Mouse (Mus musculus) kidney, adult 2 months (tissue): ENCODE measurements around the gene Aloxe3. TPM values are rescaled to one million over a fixed set of nuclear protein-coding genes. Genes with fewer than 3 reads are reported as not detected.

ENCODE experiments used
- DNase-seq: peaks from one replicate; pipeline ENCODE4 v3.0.0; 2021
- H3K27ac ChIP-seq: fragments of 200-500 bp; 2 replicates; pipeline ENCODE4 v1.5.1; 2012; ENCODE audit warnings: low read depth, low read length, control low read depth, inconsistent platforms; ENCODE audit not compliant: insufficient read depth
- H3K27me3 ChIP-seq: fragments of 200-500 bp; replicated peaks from 2 replicates; pipeline ENCODE4 v1.6.1; 2012; ENCODE audit warnings: mild to moderate bottlenecking, moderate library complexity, low read length, inconsistent platforms; ENCODE audit not compliant: control insufficient read depth, insufficient read depth
- H3K36me3 ChIP-seq: fragments of 200-500 bp; 2 replicates; pipeline ENCODE4 v1.6.1; 2012; ENCODE audit warnings: mild to moderate bottlenecking, moderate library complexity, low read length, inconsistent platforms; ENCODE audit not compliant: control insufficient read depth, insufficient read depth
- H3K4me1 ChIP-seq: fragments of 200-500 bp; 2 replicates; pipeline ENCODE4 v1.6.1; 2011; ENCODE audit warnings: low read length; ENCODE audit not compliant: control insufficient read depth, insufficient read depth
- H3K4me3 ChIP-seq: fragments of 200-500 bp; 2 replicates; pipeline ENCODE4 v1.5.1; 2011; ENCODE audit warnings: mild to moderate bottlenecking, low read depth, low read length, control low read depth; ENCODE audit not compliant: insufficient read depth
- CTCF ChIP-seq: fragments of 200-500 bp; conservative IDR thresholded peaks from 2 replicates; pipeline ENCODE4 v1.5.1; 2011; ENCODE audit warnings: low read depth, mild to moderate bottlenecking, control low read depth, low read length, moderate library complexity, mixed read lengths; ENCODE audit not compliant: insufficient read depth, insufficient read length
- POLR2A ChIP-seq: fragments of 200-500 bp; IDR thresholded peaks from one replicate; pipeline ENCODE4 v1.6.1; 2011; ENCODE audit warnings: low read depth, low read length, control low read depth
- WGBS: fragments of 180-500 bp; shearing (Covaris S2); methylation state at CpG from one replicate; pipeline ENCODE4 v1.1.7; 2018; 5-methylcytosine and 5-hydroxymethylcytosine counted together
- polyA plus RNA-seq: library from polyadenylated mRNA; depleted of rRNA; stranded (reverse); fragments of >200 nt; gene quantifications from 2 replicates; pipeline ENCODE4 v1.2.3, GENCODE M21; 2012

Gene Aloxe3
- polyA plus RNA-seq, 1 experiment, result 0.39 TPM

DNA sequence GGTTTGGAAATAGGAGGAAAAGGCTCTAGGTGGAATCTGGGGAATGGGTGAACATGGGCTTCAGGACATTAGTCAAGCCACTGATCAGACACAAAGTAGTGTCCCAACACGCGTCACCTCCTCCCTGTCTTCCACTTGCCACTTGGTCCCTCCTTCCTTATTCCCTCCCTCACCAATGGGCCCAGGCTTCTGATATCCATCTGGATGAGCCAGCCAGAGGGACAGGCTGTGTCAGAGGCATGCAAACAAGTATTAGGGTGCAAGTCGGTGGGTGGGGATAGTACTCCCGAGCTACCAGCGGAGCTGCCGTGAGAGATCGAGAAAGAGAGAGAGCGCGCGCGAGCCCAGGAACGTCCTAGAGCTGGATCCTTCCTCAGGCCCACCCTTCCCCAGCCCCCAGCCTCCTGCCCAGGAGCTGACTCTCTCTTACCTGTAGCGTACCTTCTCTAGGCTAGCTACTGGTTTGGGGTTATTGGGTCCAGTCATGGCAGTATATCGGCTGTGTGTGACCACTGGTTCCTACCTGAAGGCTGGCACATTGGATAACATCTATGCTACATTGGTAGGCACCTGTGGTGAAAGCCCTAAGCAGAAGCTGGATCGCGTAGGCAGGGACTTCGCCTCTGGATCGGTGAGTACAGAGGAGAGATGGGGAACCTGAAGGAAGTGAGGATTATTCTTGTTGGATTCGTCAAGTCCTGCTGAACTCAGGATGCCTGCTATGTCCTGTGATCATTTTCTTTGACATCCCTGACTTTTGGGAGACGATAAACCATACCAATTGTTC is 416 bp downstream of the Aloxe3 start:
- DNase-seq, result no peak
- H3K27ac ChIP-seq, result no peak overlapping the region
- H3K27me3 ChIP-seq, result no peaks in the 10 kb centered on the region
- H3K4me1 ChIP-seq, result no peaks in the 10 kb centered on the region; the same call in 1 of the 2 replicates
- 35% methylated on average over 20 of the region's 20 CpGs for WGBS
- peak overlapping the region; percentile 58 for H3K4me3 ChIP-seq
- H3K36me3 ChIP-seq, result no peaks in the 10 kb centered on the region
- TF ChIP-seq POLR2A (no peak), CTCF (no peak)

DNA sequence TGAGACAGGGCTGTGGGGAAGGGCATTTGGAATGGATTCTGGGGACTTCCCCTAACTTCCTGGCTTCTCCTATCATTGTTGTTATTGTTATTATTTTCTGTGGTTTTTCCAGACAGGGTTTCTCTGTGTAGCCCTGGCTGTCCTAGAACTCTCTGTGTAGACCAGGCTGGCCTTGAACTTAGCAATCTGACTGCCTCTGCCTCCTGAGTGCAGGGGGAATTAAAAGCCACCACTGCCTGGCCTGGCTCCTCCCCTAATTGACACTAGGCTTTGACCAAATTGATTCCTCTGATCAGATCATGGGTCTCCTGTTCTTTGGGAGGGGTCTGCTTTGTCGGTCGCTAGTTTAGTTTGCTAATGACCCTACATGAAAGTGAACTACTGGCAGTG is 1.0 kb downstream of the Aloxe3 start:
- no peak for DNase-seq
- Histone ChIP-seq H3K4me3 (no peak overlapping the region), H3K36me3 (no peaks in the 10 kb centered on the region), H3K27ac (no peak overlapping the region), H3K27me3 (no peaks in the 10 kb centered on the region), H3K4me1 (no peaks in the 10 kb centered on the region; the same call in 1 of the 2 replicates)
- TF ChIP-seq CTCF (no peak), POLR2A (no peak)
- 66% methylated on average over 2 of the region's 2 CpGs for WGBS

DNA sequence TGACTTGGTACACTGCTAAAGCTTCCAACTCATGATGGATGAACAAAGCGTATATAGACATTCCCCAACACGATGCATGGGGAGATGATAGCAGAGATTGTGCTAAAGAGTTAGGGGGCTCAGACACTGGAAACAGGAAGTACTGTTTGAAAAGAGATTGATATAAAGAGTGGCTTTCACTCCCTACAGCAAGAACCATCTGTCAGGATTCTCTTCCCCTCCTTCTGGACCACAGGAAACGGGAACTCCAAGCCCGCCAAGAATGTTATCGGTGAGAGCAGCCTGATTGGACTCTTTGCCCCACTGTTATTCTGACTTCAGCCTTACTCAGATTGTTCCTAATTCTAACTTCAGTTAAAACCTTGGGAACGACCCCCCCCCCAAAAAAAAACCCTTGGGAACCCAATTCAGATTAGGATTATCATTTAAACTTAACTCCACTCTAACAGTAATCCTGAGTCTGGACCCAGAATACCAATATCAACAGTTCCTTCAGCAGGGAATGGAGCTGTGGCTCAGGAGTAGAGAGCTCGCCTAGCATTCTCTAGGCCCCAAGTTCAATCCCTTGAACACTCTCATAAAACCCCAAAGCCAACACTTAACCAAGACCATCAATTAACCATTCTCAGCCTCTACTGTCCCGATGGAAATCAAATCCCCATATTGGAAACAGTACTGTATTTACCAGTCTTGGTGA is 2.9 kb downstream of the Aloxe3 start:
- no peak for DNase-seq
- Histone ChIP-seq H3K4me1 (no peaks in the 10 kb centered on the region; the same call in 1 of the 2 replicates), H3K27ac (no peak overlapping the region), H3K4me3 (no peak overlapping the region), H3K36me3 (no peaks in the 10 kb centered on the region), H3K27me3 (no peaks in the 10 kb centered on the region)
- 72% methylated on average over 8 of the region's 8 CpGs for WGBS
- TF ChIP-seq POLR2A (no peak), CTCF (no peak)

DNA sequence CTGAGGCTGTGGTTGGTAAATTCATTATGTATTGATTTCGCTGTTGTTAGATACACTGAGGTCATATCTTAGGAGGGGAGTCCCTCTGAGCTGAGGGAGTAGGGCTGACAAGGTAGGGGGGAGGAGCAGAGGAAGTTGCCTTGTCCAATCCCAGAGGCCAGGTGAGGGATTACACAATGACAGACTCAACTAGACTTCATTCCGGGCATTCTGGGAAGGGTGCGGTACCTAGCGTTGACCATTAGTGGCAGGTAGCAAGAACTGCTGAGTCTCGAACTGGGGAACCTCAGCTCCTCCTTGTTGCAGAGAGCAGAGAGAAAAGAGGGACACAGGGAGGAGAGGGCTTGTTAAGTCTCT is 7.8 kb downstream of the Aloxe3 start:
- 56% methylated on average over 5 of the region's 5 CpGs for WGBS
- H3K4me3 ChIP-seq, result no peak overlapping the region
- TF ChIP-seq CTCF, result no peak
- no peak for TF ChIP-seq POLR2A
- no peaks in the 10 kb centered on the region for H3K27me3 ChIP-seq
- no peak overlapping the region for H3K27ac ChIP-seq
- H3K4me1 ChIP-seq, result no peaks in the 10 kb centered on the region; the same call in 1 of the 2 replicates
- H3K36me3 ChIP-seq, result no peaks in the 10 kb centered on the region
- DNase-seq, result no peak

DNA sequence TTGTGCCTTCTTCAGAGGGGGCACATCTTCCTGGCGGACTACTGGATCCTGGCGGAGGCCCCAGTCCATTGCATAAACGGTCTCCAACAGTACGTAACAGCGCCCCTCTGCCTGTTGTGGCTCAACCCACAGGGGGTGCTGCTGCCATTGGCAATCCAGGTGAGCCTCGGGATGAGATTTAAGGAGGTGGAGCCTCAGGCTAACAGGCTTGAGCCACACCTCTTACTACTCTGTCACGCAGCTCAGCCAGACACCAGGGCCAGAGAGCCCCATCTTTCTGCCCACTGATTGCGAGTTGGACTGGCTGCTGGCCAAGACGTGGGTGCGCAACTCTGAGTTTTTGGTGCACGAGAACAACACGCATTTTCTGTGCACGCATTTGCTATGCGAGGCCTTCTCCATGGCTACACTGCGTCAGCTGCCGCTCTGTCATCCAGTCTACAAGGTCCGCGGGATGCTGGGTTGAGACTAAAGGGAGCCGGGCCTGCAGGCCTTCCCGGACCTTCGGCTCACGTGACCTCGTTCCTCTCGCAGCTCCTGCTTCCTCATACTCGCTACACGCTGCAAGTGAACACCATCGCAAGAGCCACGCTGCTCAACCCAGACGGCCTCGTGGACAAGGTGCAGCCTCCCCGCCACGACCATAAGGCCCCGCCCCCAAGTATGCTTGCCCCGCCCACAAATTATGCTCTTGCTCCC is 8.4 kb downstream of the Aloxe3 start:
- H3K4me3 ChIP-seq, result peak overlapping the region; percentile 45

DNA sequence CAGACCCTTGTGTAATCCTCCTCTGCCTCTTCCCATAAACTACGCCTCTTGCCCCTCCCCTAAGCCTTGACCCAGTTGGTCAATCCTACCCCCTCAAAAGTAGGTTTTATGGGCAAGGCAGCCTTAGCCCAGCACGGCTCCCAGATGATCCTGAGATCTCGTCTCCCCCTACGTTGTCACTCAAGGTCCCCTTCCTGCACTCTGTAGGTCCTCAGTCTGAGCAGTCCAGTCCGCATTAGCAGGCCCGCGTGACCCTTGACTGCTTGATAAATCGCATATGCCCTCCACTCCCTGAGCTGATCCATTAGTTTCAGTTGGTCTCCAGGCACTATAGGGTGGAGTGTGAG is 8.9 kb downstream of the Aloxe3 start:
- peak overlapping the region; percentile 45; the same call in 1 of the 2 replicates for H3K4me3 ChIP-seq
- no peaks in the 10 kb centered on the region; the same call in 1 of the 2 replicates for H3K4me1 ChIP-seq
- no peak for DNase-seq
- no peaks in the 10 kb centered on the region for H3K27me3 ChIP-seq
- 56% methylated on average over 8 of the region's 8 CpGs for WGBS
- H3K27ac ChIP-seq, result no peak overlapping the region
- TF ChIP-seq CTCF (no peak), POLR2A (no peak)
- no peaks in the 10 kb centered on the region for H3K36me3 ChIP-seq

More for the DNA sequence above, 8.4 kb downstream of the Aloxe3 start:
- Histone ChIP-seq H3K27ac (no peak overlapping the region), H3K27me3 (no peaks in the 10 kb centered on the region), H3K4me1 (no peaks in the 10 kb centered on the region; the same call in 1 of the 2 replicates), H3K36me3 (no peaks in the 10 kb centered on the region)
- WGBS, result 5% methylated on average over 34 of the region's 34 CpGs
- peak; percentile 40 for TF ChIP-seq CTCF
- TF ChIP-seq POLR2A, result no peak
- DNase-seq, result peak; percentile 44

DNA sequence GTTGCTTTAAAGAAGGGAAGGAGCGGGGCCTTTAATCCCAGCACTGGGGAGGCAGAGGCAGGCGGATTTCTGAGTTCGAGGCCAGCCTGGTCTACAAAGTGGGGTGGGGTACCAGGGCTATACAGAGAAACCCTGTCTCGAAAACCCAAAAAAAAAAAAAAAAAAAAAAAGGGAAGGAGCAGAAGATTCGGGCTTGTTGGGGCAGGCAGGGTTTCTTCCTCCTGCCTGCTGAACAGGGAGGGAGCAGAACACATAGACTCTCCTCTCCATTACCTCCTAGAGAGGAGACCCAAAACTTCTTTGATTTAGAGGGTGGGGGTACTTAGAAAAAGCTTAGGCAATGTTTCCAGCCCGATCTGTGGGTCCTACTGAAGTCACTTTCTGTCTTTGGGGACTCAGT is 9.7 kb downstream of the Aloxe3 start:
- TF ChIP-seq POLR2A, result no peak
- TF ChIP-seq CTCF, result no peak
- Histone ChIP-seq H3K4me3 (no peak overlapping the region), H3K27ac (no peak overlapping the region), H3K4me1 (no peaks in the 10 kb centered on the region; the same call in 1 of the 2 replicates), H3K27me3 (no peaks in the 10 kb centered on the region), H3K36me3 (no peaks in the 10 kb centered on the region)
- WGBS, result 96% methylated on average over 6 of the region's 6 CpGs
- DNase-seq, result no peak
